ENCODE assay signal across 9 mouse cellular contexts in the genomic region with DNA sequence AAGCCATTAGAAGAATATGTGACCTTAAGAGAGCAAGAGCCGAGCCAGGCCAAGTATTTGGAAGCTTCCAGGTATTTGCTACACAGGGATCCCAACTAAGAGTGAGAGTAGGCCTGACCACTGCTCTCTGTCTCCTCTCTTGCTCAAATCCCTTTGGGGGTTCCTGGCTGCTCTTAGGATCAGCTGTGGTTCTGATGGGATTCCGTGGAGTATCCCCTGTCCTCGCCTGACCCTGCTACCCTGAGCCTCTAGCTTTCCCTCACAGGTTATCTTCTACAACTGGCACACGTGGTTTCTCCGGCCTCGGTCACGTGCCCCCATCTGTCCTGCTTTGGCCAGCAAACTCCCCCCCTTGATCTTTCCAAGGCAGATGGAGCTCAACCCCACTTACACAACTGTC. TPM values are rescaled to one million over a fixed set of nuclear protein-coding genes. Genes with fewer than 3 reads are reported as not detected.
A peak's percentile ranks its signal among the peaks of the same experiment; 100 is the strongest.
DNase-seq lines count a peak whose midpoint lies in the region; ATAC-seq lines count a peak whose summit lies in the region.
"Had no signal": no experiment of that assay in that cellular context is flagged by ENCODE, and none has a peak within 500 bp of the region (broad histone marks: within the 10 kb centered on the region; RNA-seq: fewer than 3 reads in every experiment).

No protein-coding gene starts in this region.

- 70% methylated on average over 7 of the region's 7 CpGs for WGBS in heart, embryonic 11.5 days (ENCODE audit: insufficient replicate concordance)
- 76% methylated on average over 7 of the region's 7 CpGs for WGBS in heart, embryonic 10.5 days
- 69% methylated on average over 7 of the region's 7 CpGs for WGBS in lung, embryonic 16.5 days
- 83% methylated on average over 7 of the region's 7 CpGs for WGBS in embryonic facial prominence, embryonic 13.5 days
- 41% methylated on average over 7 of the region's 7 CpGs for WGBS in liver, embryonic 16.5 days (ENCODE audit: insufficient replicate concordance)

- no peak overlapping the region for H3K27ac ChIP-seq in heart, embryonic 11.5 days (ENCODE audit: low read depth, low read length)
- H3K27ac ChIP-seq in heart, embryonic 10.5 days: no peak overlapping the region
- no peak overlapping the region for H3K27ac ChIP-seq in lung, embryonic 16.5 days (ENCODE audit: low read length)
- no peak overlapping the region for H3K27ac ChIP-seq in embryonic facial prominence, embryonic 13.5 days
- no peak overlapping the region for H3K27ac ChIP-seq in liver, embryonic 16.5 days (ENCODE audit: low read length)
- H3K27ac ChIP-seq: layer of hippocampus, adult 2 months had no signal

- no peaks in the 10 kb centered on the region for H3K27me3 ChIP-seq in heart, embryonic 11.5 days (ENCODE audit: control insufficient read depth, insufficient read depth, low read length)
- no peaks in the 10 kb centered on the region for H3K27me3 ChIP-seq in heart, embryonic 10.5 days (ENCODE audit: insufficient read depth, poor library complexity, severe bottlenecking)
- no peaks in the 10 kb centered on the region for H3K27me3 ChIP-seq in lung, embryonic 16.5 days (ENCODE audit: control insufficient read depth, insufficient read depth, low read depth, low read length)
- H3K27me3 ChIP-seq in embryonic facial prominence, embryonic 13.5 days: no peaks in the 10 kb centered on the region
- H3K27me3 ChIP-seq in liver, embryonic 16.5 days (ENCODE audit: control insufficient read depth, insufficient read depth, low read depth, low read length): no peaks in the 10 kb centered on the region

- H3K9me3 ChIP-seq in heart, embryonic 11.5 days (replicated peaks; ENCODE audit: control insufficient read depth, low read length): no peaks in the 10 kb centered on the region
- no peaks in the 10 kb centered on the region for H3K9me3 ChIP-seq in heart, embryonic 10.5 days
- H3K9me3 ChIP-seq in lung, embryonic 16.5 days (ENCODE audit: control insufficient read depth, low read length): no peaks in the 10 kb centered on the region
- no peaks in the 10 kb centered on the region for H3K9me3 ChIP-seq in embryonic facial prominence, embryonic 13.5 days
- no peaks in the 10 kb centered on the region for H3K9me3 ChIP-seq in liver, embryonic 16.5 days (replicated peaks; ENCODE audit: control insufficient read depth, low read length)

- peaks cover 15% of the 10 kb centered on the region for H3K4me1 ChIP-seq in heart, embryonic 11.5 days (ENCODE audit: control insufficient read depth, insufficient read depth, low read length)
- H3K4me1 ChIP-seq in heart, embryonic 10.5 days: peaks cover 43% of the 10 kb centered on the region
- H3K4me1 ChIP-seq in lung, embryonic 16.5 days (replicated peaks; ENCODE audit: control insufficient read depth, insufficient read depth, low read length): peaks cover 21% of the 10 kb centered on the region
- H3K4me1 ChIP-seq in embryonic facial prominence, embryonic 13.5 days: peaks cover 34% of the 10 kb centered on the region
- peaks cover 25% of the 10 kb centered on the region for H3K4me1 ChIP-seq in liver, embryonic 16.5 days (ENCODE audit: control insufficient read depth, low read depth, low read length)

- no peak for DNase-seq in heart, embryonic 10.5 days (ENCODE audit: low spot score)
- no peak for DNase-seq in lung, postnatal 4 days
- DNase-seq in cerebellum, adult 8-10 months: no peak

- ATAC-seq in heart, embryonic 11.5 days (replicated peaks; ENCODE audit: insufficient number of reproducible peaks, low FRiP score, low TSS enrichment): no peak
- ATAC-seq in lung, embryonic 16.5 days (ENCODE audit: low read depth): no peak
- no peak for ATAC-seq in embryonic facial prominence, embryonic 13.5 days (ENCODE audit: insufficient number of reproducible peaks, insufficient read depth, low FRiP score, low TSS enrichment, low read depth)
- no peak for ATAC-seq in liver, embryonic 16.5 days (ENCODE audit: low read depth)
- no peak for ATAC-seq in megakaryocyte-erythroid progenitor cell, adult 5-6 weeks (replicated peaks; ENCODE audit: low FRiP score, low TSS enrichment, poor library complexity, severe bottlenecking)

- no peak overlapping the region for H3K9ac ChIP-seq in heart, embryonic 11.5 days (ENCODE audit: low read depth, low read length)
- H3K9ac ChIP-seq in lung, embryonic 16.5 days (ENCODE audit: low read length): no peak overlapping the region
- peak overlapping the region; percentile 2; the same call in 1 of the 2 replicates for H3K9ac ChIP-seq in embryonic facial prominence, embryonic 13.5 days
- no peak overlapping the region for H3K9ac ChIP-seq in liver, embryonic 16.5 days (ENCODE audit: low read depth, low read length)

- H3K36me3 ChIP-seq in heart, embryonic 11.5 days (ENCODE audit: control insufficient read depth, insufficient read depth, low read length): peaks cover 4% of the 10 kb centered on the region
- peaks cover 34% of the 10 kb centered on the region for H3K36me3 ChIP-seq in heart, embryonic 10.5 days
- H3K36me3 ChIP-seq in lung, embryonic 16.5 days (ENCODE audit: control insufficient read depth, insufficient read depth, low read length): peaks cover 5% of the 10 kb centered on the region
- peaks cover 26% of the 10 kb centered on the region for H3K36me3 ChIP-seq in embryonic facial prominence, embryonic 13.5 days
- H3K36me3 ChIP-seq in liver, embryonic 16.5 days (ENCODE audit: control insufficient read depth, insufficient read depth): peaks cover 5% of the 10 kb centered on the region

- H3K4me2 ChIP-seq in heart, embryonic 11.5 days: peak overlapping the region; percentile 92; the same call in 1 of the 2 replicates
- 0 out of 2 replicates have a peak overlapping the region, but pooled peaks have one; percentile 77 for H3K4me2 ChIP-seq in lung, embryonic 16.5 days (ENCODE audit: low read depth, low read length)
- peak overlapping the region; percentile 87; the same call in 1 of the 2 replicates for H3K4me2 ChIP-seq in embryonic facial prominence, embryonic 13.5 days
- peak overlapping the region; percentile 88; the same call in 1 of the 2 replicates for H3K4me2 ChIP-seq in liver, embryonic 16.5 days (ENCODE audit: low read depth, low read length)

- no peak overlapping the region for H3K4me3 ChIP-seq in heart, embryonic 11.5 days (ENCODE audit: low read depth, low read length)
- no peak overlapping the region for H3K4me3 ChIP-seq in heart, embryonic 10.5 days
- H3K4me3 ChIP-seq in lung, embryonic 16.5 days (ENCODE audit: low read length): no peak overlapping the region
- no peak overlapping the region for H3K4me3 ChIP-seq in embryonic facial prominence, embryonic 13.5 days
- no peak overlapping the region for H3K4me3 ChIP-seq in liver, embryonic 16.5 days (ENCODE audit: low read depth, low read length)
- H3K4me3 ChIP-seq: layer of hippocampus, adult 2 months had no signal

RNA-seq across cellular contexts. Expression of gene H2afy, which starts 3.2 kb away (rescaled TPM):
- polyA plus RNA-seq in heart, embryonic 11.5 days (2014; fragmentation: Nextera tagmentation; extraction: Ambion mirVana): 154 and 162 TPM in 2 replicates
- 134 and 287 TPM in 2 replicates for polyA plus RNA-seq in heart, embryonic 10.5 days (2016; fragmentation: Nextera tagmentation; extraction: Ambion mirVana)
- 247 and 266 TPM in 2 replicates for polyA plus RNA-seq in lung, embryonic 16.5 days (2015; fragmentation: Nextera tagmentation; extraction: Ambion mirVana)
- polyA plus RNA-seq in embryonic facial prominence, embryonic 13.5 days (2015; fragmentation: Nextera tagmentation; extraction: Ambion mirVana): 338 and 383 TPM in 2 replicates
- 76.3 and 80.7 TPM in 2 replicates for polyA plus RNA-seq in liver, embryonic 16.5 days (2015; fragmentation: Nextera tagmentation; extraction: Ambion mirVana)
- total RNA-seq in megakaryocyte-erythroid progenitor cell, adult 5-6 weeks (2014; fragmentation: Nextera tagmentation): 188 and 192 TPM in 2 replicates
- 316 and 323 TPM in 2 replicates for total RNA-seq in megakaryocyte-erythroid progenitor cell, adult 5-6 weeks (2017)

RNA-seq across cellular contexts. Expression of gene Tifab, which starts 45.7 kb away (rescaled TPM):
- polyA plus RNA-seq in heart, embryonic 11.5 days (2014; fragmentation: Nextera tagmentation; extraction: Ambion mirVana): 0.33 and 0.55 TPM in 2 replicates
- 0.31 and 1.0 TPM in 2 replicates for polyA plus RNA-seq in heart, embryonic 10.5 days (2016; fragmentation: Nextera tagmentation; extraction: Ambion mirVana)
- 4.0 and 4.8 TPM in 2 replicates for polyA plus RNA-seq in lung, embryonic 16.5 days (2015; fragmentation: Nextera tagmentation; extraction: Ambion mirVana)
- polyA plus RNA-seq in embryonic facial prominence, embryonic 13.5 days (2015; fragmentation: Nextera tagmentation; extraction: Ambion mirVana): 1.1 and 1.7 TPM in 2 replicates
- 7.1 and 8.1 TPM in 2 replicates for polyA plus RNA-seq in liver, embryonic 16.5 days (2015; fragmentation: Nextera tagmentation; extraction: Ambion mirVana)
- total RNA-seq in megakaryocyte-erythroid progenitor cell, adult 5-6 weeks (2014; fragmentation: Nextera tagmentation): 3.1 TPM in 1 of 2 replicates, not detected in the other
- 0.23 and 0.56 TPM in 2 replicates for total RNA-seq in megakaryocyte-erythroid progenitor cell, adult 5-6 weeks (2017)
